Mouse (Mus musculus): Measurements from ENCODE around the gene Foxp1. TPM values are rescaled to one million over a fixed set of nuclear protein-coding genes. Genes with fewer than 3 reads are reported as not detected.

The Foxp1 gene
- total RNA-seq (2021): 100 to 1,000 TPM; 210 to 247 TPM

DNA sequence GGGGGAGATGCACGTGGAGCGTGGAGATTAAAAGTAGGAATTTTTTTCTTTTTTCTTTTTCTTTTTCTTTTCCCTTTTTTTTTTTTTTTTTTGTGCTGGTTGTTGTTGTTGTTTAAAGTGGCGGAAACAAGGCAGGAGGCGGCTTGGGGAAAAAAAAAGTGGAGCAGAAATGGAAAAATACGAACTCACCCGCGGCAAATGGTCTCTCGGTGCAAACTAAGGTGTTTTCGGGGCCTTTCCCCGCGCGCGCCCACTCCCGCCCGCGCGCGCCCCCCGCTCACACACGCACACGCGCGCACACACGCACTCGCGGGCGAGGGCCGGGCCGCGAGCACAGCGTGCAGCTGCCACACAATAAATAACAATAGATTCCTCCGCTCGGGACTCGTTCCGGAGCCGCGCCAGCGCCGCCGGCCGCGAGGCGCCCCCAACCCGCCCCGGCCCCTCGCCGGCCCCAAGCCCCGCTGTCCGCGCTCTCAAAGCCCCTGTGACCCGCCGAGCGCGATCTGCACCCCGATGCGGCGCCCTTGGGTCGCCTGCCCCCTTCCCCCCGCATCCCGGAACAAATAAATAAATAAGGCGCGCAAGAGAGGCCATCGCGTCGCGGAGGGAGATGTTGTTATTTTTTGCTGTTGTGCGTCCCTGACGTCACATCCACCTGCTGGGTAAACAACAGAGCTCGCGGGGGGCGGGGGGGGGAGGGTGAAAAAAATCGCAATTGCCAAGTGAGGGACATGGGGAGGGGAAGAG lies at the start of gene Foxp1:
Gene Foxp1 (minus strand): TSS at position 363 of the 750 bp plus-strand sequence.
- DNase-seq: peak; percentile 78
- intact Hi-C loops (cut with DNase I): loop anchor here (5.0 to 10.0 kb wide), 4 partner anchors 248 to 1138 kb away; no protein-coding TSS in a partner anchor

- no peak for DNase-seq
- intact Hi-C loops (cut with DNase I): no loop called here
Observed at GRCm38 (mm10) chr6:99572071-99572470, 49.5 kb upstream of the Foxp1 start.

- DNase-seq: no peak
Observed at GRCm38 (mm10) chr6:99566921-99567320, 44.4 kb upstream of the Foxp1 start.

DNA sequence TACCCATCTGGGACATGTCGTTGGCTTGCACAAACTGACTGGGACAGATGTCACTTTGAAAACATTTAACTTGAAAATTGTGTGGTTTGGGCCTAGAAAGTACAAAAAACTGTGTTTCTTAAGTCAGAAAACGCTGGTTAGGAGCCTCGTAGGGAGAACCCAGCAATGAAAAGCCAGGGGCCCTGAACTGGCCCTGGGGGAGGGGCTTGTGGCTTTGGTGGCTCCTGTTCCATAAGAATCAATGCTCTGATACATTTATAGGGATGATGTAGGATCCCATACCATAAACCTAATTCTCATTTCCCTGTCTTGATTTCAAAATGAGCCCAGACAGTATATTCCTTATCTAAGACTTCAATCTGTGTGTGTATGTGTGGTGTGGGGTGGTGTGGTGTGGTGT lies 42.2 kb upstream of the Foxp1 start:
- no peak for DNase-seq
- intact Hi-C loops (cut with DNase I): no loop called here

More at GRCm38 (mm10) chr6:99566921-99567320, 44.4 kb upstream of the Foxp1 start:
- intact Hi-C loops (cut with DNase I): no loop called here

GRCm38 (mm10) chr6:99556950-99557349 lies 34.4 kb upstream of the Foxp1 start:
- no peak for DNase-seq
- intact Hi-C loops (cut with DNase I): no loop called here

DNA sequence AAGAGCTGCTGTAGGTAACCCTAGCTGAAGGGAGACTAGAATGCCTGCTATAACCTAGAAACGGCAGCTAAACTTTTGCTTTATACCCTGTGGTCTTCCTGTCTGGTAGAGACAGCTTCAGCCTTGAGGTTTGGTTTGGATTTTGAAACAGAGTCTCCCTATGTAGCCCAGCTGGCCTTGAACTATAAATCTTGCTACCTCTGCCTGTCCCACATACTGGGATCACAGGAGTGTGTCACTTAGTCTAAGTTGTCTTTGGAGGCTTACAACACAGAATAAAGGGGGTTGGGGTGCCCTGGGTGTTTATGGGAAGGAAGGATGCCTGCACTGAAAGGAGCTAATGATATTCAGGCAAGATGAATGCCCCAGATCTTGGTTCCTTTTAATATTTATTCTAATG lies 30.3 kb upstream of the Foxp1 start:
- DNase-seq: no peak
- intact Hi-C loops (cut with DNase I): no loop called here

DNA sequence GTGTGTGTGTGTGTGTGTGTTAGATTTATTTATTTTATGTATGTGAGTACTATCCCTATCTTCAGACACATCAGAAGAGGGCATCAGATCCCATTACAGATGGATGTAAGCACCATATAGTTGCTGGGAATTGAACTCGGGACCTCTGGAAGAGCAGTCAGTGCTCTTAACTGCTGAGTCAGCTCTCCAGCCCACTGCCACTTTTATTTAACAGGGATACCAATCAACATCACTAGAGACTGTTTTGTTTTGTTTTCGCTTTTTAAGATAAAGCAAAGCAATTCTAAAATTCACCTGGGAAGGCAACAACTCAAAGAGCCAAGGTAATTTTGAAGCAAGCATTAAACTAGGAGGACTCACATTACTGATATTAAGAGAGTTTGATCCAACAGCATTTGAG lies 23.9 kb upstream of the Foxp1 start:
- intact Hi-C loops (cut with DNase I): no loop called here
- DNase-seq: no peak

DNA sequence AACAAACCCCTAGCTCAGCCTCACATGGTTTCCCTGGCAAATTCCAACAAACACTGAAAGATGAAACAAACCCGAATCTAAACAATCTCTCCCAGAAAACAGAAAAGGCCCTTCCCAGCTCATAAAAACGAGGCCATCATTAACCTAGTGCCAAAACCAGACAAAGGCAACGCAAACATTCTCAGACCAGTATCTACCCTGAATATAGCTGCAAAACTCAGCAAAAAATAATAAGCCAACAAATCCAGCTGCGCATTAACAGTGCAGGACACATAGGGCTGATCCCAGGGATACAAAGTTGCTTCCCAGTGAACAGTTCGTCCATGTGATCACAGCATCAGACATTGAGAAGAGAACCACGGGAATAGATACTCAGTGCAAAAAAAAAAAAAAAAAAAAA lies 22.9 kb upstream of the Foxp1 start:
- no peak for DNase-seq

GRCm38 (mm10) chr6:99541105-99541504 lies 18.6 kb upstream of the Foxp1 start:
- intact Hi-C loops (cut with DNase I): no loop called here
- DNase-seq: no peak

More for the DNA sequence above, 22.9 kb upstream of the Foxp1 start:
- intact Hi-C loops (cut with DNase I): no loop called here

- DNase-seq: no peak
- intact Hi-C loops (cut with DNase I): no loop called here
Observed at GRCm38 (mm10) chr6:99540653-99541052, 18.1 kb upstream of the Foxp1 start.

DNA sequence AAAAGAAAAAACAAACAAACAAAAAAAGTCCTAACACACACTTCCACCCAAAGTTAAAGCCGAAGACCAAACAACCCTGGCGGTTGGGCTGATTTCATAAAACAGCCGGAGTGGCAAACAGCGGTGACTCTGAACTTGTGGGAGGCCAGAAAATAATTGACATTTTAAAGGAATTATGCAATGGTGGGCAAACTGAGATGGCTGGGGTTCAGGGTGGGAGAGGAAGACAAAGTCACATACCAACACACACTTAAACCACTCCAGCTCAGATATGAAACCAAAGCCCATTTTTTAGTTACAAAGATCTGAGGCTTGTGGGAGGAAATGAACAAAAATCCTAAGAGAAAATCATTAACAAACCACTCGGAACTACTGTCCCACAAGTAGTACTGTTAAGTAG lies 17.6 kb upstream of the Foxp1 start:
- intact Hi-C loops (cut with DNase I): no loop called here

DNA sequence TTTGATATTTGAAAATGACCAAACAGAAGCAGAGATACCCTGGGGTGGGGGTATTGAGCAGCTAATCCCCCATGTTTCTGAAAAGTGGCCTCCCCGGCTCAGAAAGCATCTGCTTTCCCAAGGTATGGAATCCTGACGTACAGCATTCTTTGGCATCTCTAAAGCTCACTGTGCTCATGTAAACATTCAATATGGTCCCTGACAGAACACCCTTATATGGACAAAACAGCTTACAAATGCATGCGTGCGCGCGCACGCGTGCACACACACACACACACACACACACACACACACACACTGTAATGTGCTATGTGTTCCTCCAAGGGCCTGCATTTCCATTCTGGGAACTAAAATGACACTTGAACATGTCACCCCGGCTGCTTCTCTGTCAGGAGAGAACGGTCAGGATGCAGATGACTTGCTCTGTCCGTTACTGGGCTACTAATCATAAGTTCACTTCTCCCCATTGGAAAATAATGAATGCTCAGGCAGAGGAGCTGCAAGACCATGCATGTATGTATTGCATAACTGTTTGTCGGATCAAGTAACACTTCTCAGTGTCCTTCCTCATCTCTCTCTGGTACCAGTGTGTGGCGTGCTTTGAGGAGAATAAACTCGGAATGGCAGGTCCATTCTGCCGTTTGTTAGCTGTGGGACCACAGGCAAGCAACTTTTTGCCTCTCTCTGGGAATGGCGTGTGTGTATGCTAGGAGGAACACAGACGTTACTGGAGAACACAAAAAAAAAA lies 15.8 kb upstream of the Foxp1 start:
- intact Hi-C loops (cut with DNase I): no loop called here

More for the DNA sequence above, 17.6 kb upstream of the Foxp1 start:
- DNase-seq: no peak

DNA sequence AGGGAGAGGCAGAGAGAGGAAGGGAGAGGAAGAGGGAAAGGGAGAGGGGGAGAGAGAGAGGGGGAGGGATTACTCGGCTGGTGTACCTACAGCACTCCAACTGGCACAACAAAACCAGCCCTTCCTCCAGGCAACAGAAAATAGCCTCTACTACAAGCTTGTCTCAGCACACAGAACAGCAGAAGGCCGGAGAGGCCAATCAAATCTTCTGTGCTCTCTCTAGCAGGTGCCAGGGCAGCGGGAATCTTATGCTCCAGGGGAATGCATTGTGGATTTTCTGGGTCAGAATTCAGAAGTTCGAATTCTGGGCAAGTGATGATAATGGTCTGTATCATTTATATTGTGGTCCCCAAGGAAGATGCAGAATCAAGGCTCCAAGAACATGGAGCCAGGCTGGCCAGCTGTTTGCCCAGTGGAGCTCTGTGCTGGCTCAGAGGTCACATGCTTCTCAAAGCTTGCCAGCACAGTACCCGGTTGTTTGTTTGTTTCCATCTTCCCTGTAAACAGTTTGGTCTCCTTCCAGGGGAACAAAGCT lies 11.8 kb upstream of the Foxp1 start:
- intact Hi-C loops (cut with DNase I): no loop called here
- DNase-seq: no peak

More for the DNA sequence above, 15.8 kb upstream of the Foxp1 start:
- no peak for DNase-seq

GRCm38 (mm10) chr6:99532458-99532857 lies 9.9 kb upstream of the Foxp1 start:
- intact Hi-C loops (cut with DNase I): no loop called here
- DNase-seq: no peak

- intact Hi-C loops (cut with DNase I): loop anchor here (10.0 kb wide), 2 partner anchors 254 to 1144 kb away; no protein-coding TSS in a partner anchor
Observed at GRCm38 (mm10) chr6:99528972-99529371, 6.5 kb upstream of the Foxp1 start.

DNA sequence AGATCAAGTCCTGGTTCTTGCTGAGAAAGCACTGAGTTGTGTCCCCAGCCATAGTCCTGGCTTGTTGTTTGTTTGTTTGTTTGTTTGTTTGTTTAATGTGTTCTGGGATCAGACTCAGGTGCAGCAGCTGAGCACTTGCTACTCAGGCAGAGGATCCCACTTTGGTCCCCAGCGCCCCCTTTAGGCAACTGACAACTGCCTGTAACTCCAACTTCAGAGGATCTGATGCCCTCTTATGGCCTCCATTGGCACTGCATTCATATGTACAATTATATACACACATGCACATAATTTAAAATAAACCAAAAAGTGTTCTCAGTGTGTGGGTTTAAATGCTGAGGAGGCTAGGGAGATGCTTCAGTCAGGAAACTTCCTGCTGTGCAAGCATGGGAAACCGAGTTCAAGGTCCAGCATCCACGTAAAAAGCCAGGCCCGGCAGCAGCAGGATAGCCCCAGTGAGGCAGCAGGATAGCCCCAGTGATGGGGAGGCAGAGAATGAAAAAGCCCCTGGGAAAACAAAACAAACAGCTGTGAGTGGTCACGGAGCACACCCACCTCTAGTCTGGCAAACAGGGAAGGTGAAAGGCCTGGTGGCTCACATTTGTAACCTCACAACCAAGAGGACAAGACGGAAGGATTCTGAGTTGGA lies 5.1 kb upstream of the Foxp1 start:
- no peak for DNase-seq
- intact Hi-C loops (cut with DNase I): loop anchor here (10.0 kb wide), 2 partner anchors 253 to 1143 kb away; no protein-coding TSS in a partner anchor

More at GRCm38 (mm10) chr6:99528972-99529371, 6.5 kb upstream of the Foxp1 start:
- DNase-seq: no peak

DNA sequence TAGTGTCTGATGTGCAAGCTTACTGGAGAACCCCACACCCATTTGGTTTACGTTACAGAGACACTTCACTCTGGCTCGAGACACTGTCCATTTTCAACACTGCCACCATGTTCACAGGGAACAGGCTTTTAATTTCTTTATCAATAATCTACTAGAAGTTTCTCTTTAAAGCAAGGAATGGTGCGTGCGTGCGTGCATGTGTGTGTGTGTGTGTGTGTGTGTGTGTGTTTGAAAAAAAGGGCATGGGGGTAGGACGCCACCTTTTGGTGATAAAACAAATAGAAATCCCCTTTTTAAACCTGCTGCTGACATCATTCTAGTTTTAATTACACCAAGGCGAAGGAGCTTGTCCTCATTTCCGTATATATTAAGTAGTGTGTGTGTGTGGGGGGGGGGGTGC lies 2.8 kb upstream of the Foxp1 start:
- intact Hi-C loops (cut with DNase I): loop anchor here (10.0 kb wide), 2 partner anchors 251 to 1141 kb away; no protein-coding TSS in a partner anchor
- peak; percentile 29 for DNase-seq

- no peak for DNase-seq
- intact Hi-C loops (cut with DNase I): loop anchor here (5.0 to 10.0 kb wide), 4 partner anchors 249 to 1139 kb away; no protein-coding TSS in a partner anchor
Observed at GRCm38 (mm10) chr6:99523679-99524370, 1.3 kb upstream of the Foxp1 start.

- intact Hi-C loops (cut with DNase I): loop anchor here (5.0 to 10.0 kb wide), 4 partner anchors 248 to 1138 kb away; no protein-coding TSS in a partner anchor
- DNase-seq: peak; percentile 64
Observed at GRCm38 (mm10) chr6:99523109-99523632, 650 bp upstream of the Foxp1 start.
